Mouse (Mus musculus) c-Kit-positive CD71-positive TER-119-positive erythroid progenitor cells, embryonic 14.5 days (primary cell): ENCODE data around the gene Napsa.

ENCODE experiments used
- DNase-seq: peaks from one replicate; pipeline ENCODE4 v3.0.0-alpha.2; 2013; ENCODE audit warnings: low spot score

The Napsa gene

GRCm38 (mm10) chr7:44538756-44539624, 33.2 kb upstream of the Napsa start:
- DNase-seq, result no peak

GRCm38 (mm10) chr7:44542555-44542954, 29.6 kb upstream of the Napsa start:
- no peak for DNase-seq

GRCm38 (mm10) chr7:44543071-44543470, 29.1 kb upstream of the Napsa start:
- no peak for DNase-seq

GRCm38 (mm10) chr7:44546274-44546673, 25.9 kb upstream of the Napsa start:
- DNase-seq, result no peak

- DNase-seq, result no peak
These were observed 25.1 kb upstream of the Napsa start for GRCm38 (mm10) chr7:44547041-44547440.

GRCm38 (mm10) chr7:44547725-44548124, 24.5 kb upstream of the Napsa start:
- no peak for DNase-seq

GRCm38 (mm10) chr7:44548497-44549087, 23.6 kb upstream of the Napsa start, which contains the start of gene Pold1:
Gene Pold1 (minus strand): TSS chr7:44548849.
- DNase-seq, result peak; percentile 100

- no peak for DNase-seq
These were observed 22.4 kb upstream of the Napsa start for GRCm38 (mm10) chr7:44549621-44550408.

- no peak for DNase-seq
These were observed 21.8 kb upstream of the Napsa start for GRCm38 (mm10) chr7:44550409-44550678.

GRCm38 (mm10) chr7:44551301-44551700, 20.9 kb upstream of the Napsa start:
- no peak for DNase-seq

GRCm38 (mm10) chr7:44551731-44552130, 20.4 kb upstream of the Napsa start:
- DNase-seq, result no peak

- no peak for DNase-seq
These were observed 19.9 kb upstream of the Napsa start for GRCm38 (mm10) chr7:44552141-44552908.

- peak; percentile 84 for DNase-seq
These were observed 18.9 kb upstream of the Napsa start for GRCm38 (mm10) chr7:44553196-44553764.

GRCm38 (mm10) chr7:44553826-44554225, 18.4 kb upstream of the Napsa start, which contains the start of gene Nr1h2:
Gene Nr1h2 (minus strand): TSS chr7:44553951.
- peak; percentile 92 for DNase-seq

- DNase-seq, result no peak
These were observed 14.6 kb upstream of the Napsa start for GRCm38 (mm10) chr7:44557629-44558028.

GRCm38 (mm10) chr7:44560435-44561400, 11.5 kb upstream of the Napsa start:
- DNase-seq, result peak; percentile 75

- no peak for DNase-seq
These were observed 8.9 kb upstream of the Napsa start for GRCm38 (mm10) chr7:44563284-44563683.

- DNase-seq, result no peak
These were observed 7.7 kb upstream of the Napsa start for GRCm38 (mm10) chr7:44564486-44564885.

GRCm38 (mm10) chr7:44565414-44565813, 6.8 kb upstream of the Napsa start:
- DNase-seq, result no peak

- no peak for DNase-seq
These were observed 3.4 kb upstream of the Napsa start for GRCm38 (mm10) chr7:44568803-44569202.
